In the genomic region with DNA sequence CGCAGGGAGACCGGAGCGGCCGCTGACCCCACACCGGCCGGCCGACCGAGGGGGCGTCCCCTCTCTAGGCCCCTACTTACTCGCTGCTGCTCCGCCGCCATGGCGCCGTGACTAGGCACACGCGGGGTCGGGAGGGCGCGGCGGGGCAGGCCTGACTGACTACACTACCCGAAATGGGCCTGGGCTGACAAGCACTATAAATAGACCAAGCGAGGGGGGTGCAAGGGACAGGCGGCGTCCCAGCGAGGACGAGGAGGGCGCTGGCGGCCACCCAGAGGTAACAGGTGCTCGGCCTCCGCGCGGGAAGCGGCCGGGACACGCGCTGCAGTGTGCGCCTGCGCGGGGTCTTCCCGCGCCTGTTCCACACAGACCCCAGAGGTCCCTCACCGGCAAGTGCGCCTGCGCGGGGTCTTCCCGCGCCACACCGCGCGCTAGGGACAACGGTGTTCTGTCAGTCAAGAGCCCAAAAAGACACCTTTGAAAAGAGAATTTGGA, we compare ENCODE assay signal across 8 mouse cellular contexts. TPM values are rescaled to one million over a fixed set of nuclear protein-coding genes. Genes with fewer than 3 reads are reported as not detected.
DNase-seq lines count a peak whose midpoint lies in the region; ATAC-seq and TF ChIP-seq lines count a peak whose summit lies in the region.

No protein-coding gene starts in this region.

- no peaks in the 10 kb centered on the region for H3K36me3 ChIP-seq in ES-Bruce4 (ENCODE audit: control insufficient read depth, insufficient read depth, low read length, poor library complexity, severe bottlenecking)
- no peaks in the 10 kb centered on the region for H3K36me3 ChIP-seq in forebrain, embryonic 11.5 days (ENCODE audit: control insufficient read depth, insufficient read depth, low read length)
- no peaks in the 10 kb centered on the region for H3K36me3 ChIP-seq in heart, embryonic 15.5 days
- H3K36me3 ChIP-seq in liver, embryonic 16.5 days (ENCODE audit: control insufficient read depth, insufficient read depth), result no peaks in the 10 kb centered on the region
- H3K36me3 ChIP-seq in thymus, adult 2 months (ENCODE audit: control insufficient read depth, insufficient read depth, low read length), result no peaks in the 10 kb centered on the region

- TF ChIP-seq POLR2A in ES-Bruce4 (IDR thresholded peaks at IDR 0.05; ENCODE audit: insufficient read depth, low read length), result no peak
- TF ChIP-seq POLR2A in thymus, adult 2 months (IDR thresholded peaks at IDR 0.05; ENCODE audit: control insufficient read depth, extremely low read depth, insufficient read depth, low read length, poor library complexity), result no peak

- peak; percentile 95 for ATAC-seq in forebrain, embryonic 11.5 days (replicated peaks; ENCODE audit: low FRiP score)
- peak; percentile 96 for ATAC-seq in heart, embryonic 15.5 days (replicated peaks; ENCODE audit: insufficient number of reproducible peaks, insufficient read depth, low FRiP score, low read depth)
- ATAC-seq in liver, embryonic 16.5 days (ENCODE audit: low read depth), result peak; percentile 86
- peak; percentile 30 for ATAC-seq in neutrophil, adult 5-6 weeks (ENCODE audit: extremely low read depth, insufficient number of reproducible peaks, low FRiP score, poor library complexity, severe bottlenecking)

- H3K27ac ChIP-seq in ES-Bruce4 (ENCODE audit: insufficient read depth, low read length), result no peak overlapping the region
- peak overlapping the region; percentile 3; the same call in 1 of the 2 replicates for H3K27ac ChIP-seq in forebrain, embryonic 11.5 days (ENCODE audit: low read depth, low read length)
- peak overlapping the region; percentile 90 for H3K27ac ChIP-seq in heart, embryonic 15.5 days
- peak overlapping the region; percentile 78 for H3K27ac ChIP-seq in liver, embryonic 16.5 days (ENCODE audit: low read length)
- H3K27ac ChIP-seq in thymus, adult 2 months (ENCODE audit: control insufficient read depth, insufficient read depth, low read length), result no peak overlapping the region

- H3K9ac ChIP-seq in ES-Bruce4 (ENCODE audit: low read depth, poor library complexity, severe bottlenecking), result peak overlapping the region; percentile 54
- peak overlapping the region; percentile 74 for H3K9ac ChIP-seq in forebrain, embryonic 11.5 days (ENCODE audit: low read length)
- peak overlapping the region; percentile 62 for H3K9ac ChIP-seq in heart, embryonic 15.5 days
- peak overlapping the region; percentile 73 for H3K9ac ChIP-seq in liver, embryonic 16.5 days (ENCODE audit: low read depth, low read length)

- WGBS in forebrain, embryonic 11.5 days, result under 1% methylated on average over 51 of the region's 51 CpGs
- under 1% methylated on average over 51 of the region's 51 CpGs for WGBS in heart, embryonic 15.5 days
- under 1% methylated on average over 51 of the region's 51 CpGs for WGBS in liver, embryonic 16.5 days (ENCODE audit: insufficient replicate concordance)
- 1% methylated on average over 51 of the region's 51 CpGs for WGBS in thymus, adult 2 months

- peak overlapping the region; percentile 51 for H3K4me3 ChIP-seq in ES-Bruce4 (ENCODE audit: low read depth, low read length)
- peak overlapping the region; percentile 38 for H3K4me3 ChIP-seq in forebrain, embryonic 11.5 days (ENCODE audit: low read depth, low read length)
- peak overlapping the region; percentile 54 for H3K4me3 ChIP-seq in heart, embryonic 15.5 days
- peak overlapping the region; percentile 72 for H3K4me3 ChIP-seq in liver, embryonic 16.5 days (ENCODE audit: low read depth, low read length)
- H3K4me3 ChIP-seq in thymus, adult 2 months (ENCODE audit: control insufficient read depth, insufficient read depth, low read length), result peak overlapping the region; percentile 53

- peaks cover 5% of the 10 kb centered on the region for H3K27me3 ChIP-seq in ES-Bruce4 (ENCODE audit: control insufficient read depth, insufficient read depth, low read length, poor library complexity, severe bottlenecking)
- H3K27me3 ChIP-seq in forebrain, embryonic 11.5 days (ENCODE audit: control insufficient read depth, insufficient read depth, low read length), result no peaks in the 10 kb centered on the region
- no peaks in the 10 kb centered on the region for H3K27me3 ChIP-seq in heart, embryonic 15.5 days
- no peaks in the 10 kb centered on the region for H3K27me3 ChIP-seq in liver, embryonic 16.5 days (ENCODE audit: control insufficient read depth, insufficient read depth, low read depth, low read length)
- no peaks in the 10 kb centered on the region for H3K27me3 ChIP-seq in thymus, adult 2 months (ENCODE audit: control insufficient read depth, insufficient read depth, low read length)

- no peaks in the 10 kb centered on the region for H3K9me3 ChIP-seq in ES-Bruce4 (replicated peaks; ENCODE audit: control insufficient read depth, insufficient read depth, low read length, poor library complexity, severe bottlenecking)
- H3K9me3 ChIP-seq in forebrain, embryonic 11.5 days (ENCODE audit: control insufficient read depth, low read length), result no peaks in the 10 kb centered on the region
- no peaks in the 10 kb centered on the region for H3K9me3 ChIP-seq in heart, embryonic 15.5 days (replicated peaks)
- no peaks in the 10 kb centered on the region for H3K9me3 ChIP-seq in liver, embryonic 16.5 days (replicated peaks; ENCODE audit: control insufficient read depth, low read length)

- H3K4me2 ChIP-seq in forebrain, embryonic 11.5 days (ENCODE audit: low read depth, low read length, severe bottlenecking), result peak overlapping the region; percentile 82
- H3K4me2 ChIP-seq in heart, embryonic 15.5 days, result peak overlapping the region; percentile 84
- peak overlapping the region; percentile 98 for H3K4me2 ChIP-seq in liver, embryonic 16.5 days (ENCODE audit: low read depth, low read length)

- no peak for TF ChIP-seq CTCF in ES-Bruce4 (IDR thresholded peaks at IDR 0.05; ENCODE audit: low read depth, low read length)
- 0 out of 2 replicates have a peak, but pooled peaks have one; percentile 11 for TF ChIP-seq CTCF in thymus, adult 2 months (IDR thresholded peaks at IDR 0.05; ENCODE audit: borderline replicate concordance, control insufficient read depth, extremely low read depth, insufficient read depth, low read length, poor library complexity)

- TF ChIP-seq EP300 in ES-Bruce4 (IDR thresholded peaks at IDR 0.05; ENCODE audit: insufficient read depth, low read depth, low read length), result no peak

- H3K4me1 ChIP-seq in ES-Bruce4 (ENCODE audit: control insufficient read depth, insufficient read depth, low read length), result no peaks in the 10 kb centered on the region
- H3K4me1 ChIP-seq in forebrain, embryonic 11.5 days (replicated peaks; ENCODE audit: control insufficient read depth, insufficient read depth, low read length), result peaks cover 6% of the 10 kb centered on the region; the same call in 1 of the 2 replicates
- peaks cover 6% of the 10 kb centered on the region; the same call in 1 of the 2 replicates for H3K4me1 ChIP-seq in heart, embryonic 15.5 days (replicated peaks)
- peaks cover 38% of the 10 kb centered on the region for H3K4me1 ChIP-seq in liver, embryonic 16.5 days (ENCODE audit: control insufficient read depth, low read depth, low read length)
- peaks cover 5% of the 10 kb centered on the region; the same call in 1 of the 2 replicates for H3K4me1 ChIP-seq in thymus, adult 2 months (replicated peaks; ENCODE audit: control insufficient read depth, insufficient read depth, low read length)

- peak; percentile 68 for DNase-seq in c-Kit-positive CD71-positive TER-119-positive erythroid progenitor cells, embryonic 14.5 days (ENCODE audit: low spot score)
- peak; percentile 94 for DNase-seq in forebrain, embryonic 11.5 days (ENCODE audit: low spot score)
- DNase-seq in kidney, postnatal 10 days, result peak; percentile 68
- peak; percentile 65 for DNase-seq in thymus, adult 2 months

RNA-seq across cellular contexts. Expression of a gene that starts 10.4 kb away (rescaled TPM):
- not detected in 2 replicates for polyA plus RNA-seq in ES-Bruce4 (2011; ENCODE audit: insufficient read depth, insufficient read length, low read depth, missing spikeins)
- polyA plus RNA-seq in forebrain, embryonic 11.5 days (2014; fragmentation: Nextera tagmentation; extraction: Ambion mirVana), result 0.21 TPM in 1 of 2 replicates, not detected in the other
- 25.5 and 25.6 TPM in 2 replicates for polyA plus RNA-seq in heart, embryonic 15.5 days (2015; fragmentation: Nextera tagmentation; extraction: Ambion mirVana)
- 1.4 TPM in 2 replicates for polyA plus RNA-seq in liver, embryonic 16.5 days (2015; fragmentation: Nextera tagmentation; extraction: Ambion mirVana)
- not detected in 2 replicates for total RNA-seq in neutrophil, adult 5-6 weeks (2017)
- 0.06 and 1.1 TPM in 2 replicates for polyA plus RNA-seq in thymus, adult 2 months (2012; rRNA removed)

Comparison
In these comparisons a context has a peak if more than half of its experiments do, and no peak if none do; other contexts are left out.
1. H3K27ac ChIP-seq: peak in forebrain, embryonic 11.5 days (single experiment), heart, embryonic 15.5 days (single experiment) and liver, embryonic 16.5 days (single experiment); none in ES-Bruce4 (single experiment) and thymus, adult 2 months (single experiment).
2. ATAC-seq: peak in every context shown above with its lines; median percentile 96 in heart, embryonic 15.5 days; 95 in forebrain, embryonic 11.5 days; 86 in liver, embryonic 16.5 days; 30 in neutrophil, adult 5-6 weeks.
3. RNA of a gene that starts 10.4 kb away (polyA plus RNA-seq): 25.5 to 25.6 TPM in heart, embryonic 15.5 days; 1.4 TPM in liver, embryonic 16.5 days, 0.06 to 1.1 TPM in thymus, adult 2 months, not detected in ES-Bruce4 and 0.21 TPM in forebrain, embryonic 11.5 days; every median in the first group is over 10 times any median in the second.
4. Peak in every context shown above with its lines, with median percentiles within 50 percentile points of each other: H3K4me3 ChIP-seq, H3K9ac ChIP-seq, DNase-seq and H3K4me2 ChIP-seq.